Mouse (Mus musculus): ENCODE data around the gene Zmynd10. TPM values are rescaled to one million over a fixed set of nuclear protein-coding genes. Genes with fewer than 3 reads are reported as not detected.
A peak's percentile ranks its signal among the peaks of the same experiment; 100 is the strongest.

The Zmynd10 gene
- polyA plus RNA-seq, 1 experiment from 2014 or later = 0.51 TPM

DNA sequence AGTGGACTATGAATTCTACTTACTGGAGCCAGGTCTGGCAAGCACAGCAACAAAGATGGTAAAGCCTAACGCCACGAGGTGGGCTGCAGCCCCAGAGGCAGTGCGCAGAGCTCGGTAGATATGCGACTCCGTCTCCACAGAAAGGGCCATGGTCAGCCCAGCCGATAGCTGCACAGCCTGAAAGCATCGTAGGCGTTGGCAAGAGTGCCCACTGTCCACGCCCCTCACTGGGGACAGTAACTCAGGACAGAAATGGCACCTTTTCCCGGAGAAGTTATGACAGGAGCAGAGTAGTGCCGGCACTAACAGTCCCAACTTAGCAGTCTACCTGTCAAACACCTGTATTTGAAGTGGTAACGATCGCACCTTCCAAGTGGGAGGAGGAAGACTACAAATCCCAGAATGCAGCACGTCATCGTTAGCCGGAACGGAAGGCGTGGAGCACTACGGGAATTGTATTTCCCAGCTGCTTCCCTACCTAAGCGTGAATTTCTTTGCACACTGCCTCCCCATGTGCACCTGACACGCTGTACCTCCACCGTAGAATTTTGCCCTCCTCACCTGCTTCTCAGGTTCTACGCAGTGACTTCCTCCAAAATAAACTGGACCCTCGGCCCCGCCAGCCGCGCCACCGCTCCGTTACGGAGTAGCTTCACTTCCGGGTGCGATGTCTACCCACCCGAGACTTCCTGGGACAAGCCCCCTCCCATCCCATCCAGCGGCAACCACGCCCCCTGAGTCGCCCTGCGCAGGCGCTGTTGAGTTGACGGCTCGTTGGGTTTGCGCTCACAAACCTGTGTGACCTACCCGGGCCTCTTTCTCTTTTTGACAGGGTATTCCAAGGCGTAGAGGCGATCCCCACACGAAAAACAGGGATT, 5.4 kb upstream of the Zmynd10 start, which contains the start of the genes Cyb561d2 and Nprl2:
TSS of gene Cyb561d2 (minus strand) at position 720 of the 878 bp plus-strand sequence.
TSS of gene Nprl2 (plus strand) at position 753 of the 878 bp plus-strand sequence.
- H3K36me3 ChIP-seq = peaks cover 50% of the 10 kb centered on the region
- peak; percentile 81 for ATAC-seq (ENCODE audit: low FRiP score, low read depth)
- peak within 1 kb of the TSS; percentile 69 for H3K9ac ChIP-seq
- under 1% methylated on average over 46 of the region's 46 CpGs for WGBS
- no peak within 1 kb of the TSS for H3K27ac ChIP-seq
- H3K4me2 ChIP-seq (replicated peaks) = peak within 1 kb of the TSS; percentile 90
- H3K4me1 ChIP-seq = peaks cover 34% of the 10 kb centered on the region
- H3K4me3 ChIP-seq = peak within 1 kb of the TSS; percentile 65
- no peaks in the 10 kb centered on the region for H3K9me3 ChIP-seq
- H3K27me3 ChIP-seq (replicated peaks) = no peaks in the 10 kb centered on the region

DNA sequence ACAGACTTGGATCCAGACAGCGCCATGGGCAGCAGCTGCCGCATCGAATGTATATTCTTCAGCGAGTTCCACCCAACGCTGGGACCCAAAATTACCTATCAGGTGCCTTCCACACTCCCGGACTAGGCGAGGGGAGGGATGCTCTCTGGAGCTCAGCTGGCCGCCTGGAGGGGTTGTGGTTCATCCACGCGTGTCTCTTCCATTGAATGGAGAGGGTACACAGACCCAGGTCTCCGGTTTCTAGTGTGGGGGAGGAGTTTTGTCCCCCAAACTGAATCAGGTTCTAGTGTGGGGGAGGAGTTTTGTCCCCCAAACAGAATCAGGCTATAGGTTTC, 4.8 kb upstream of the Zmynd10 start:
- 2% methylated on average over 11 of the region's 11 CpGs for WGBS
- H3K4me3 ChIP-seq = peak overlapping the region; percentile 65
- peaks cover 34% of the 10 kb centered on the region for H3K4me1 ChIP-seq
- no peaks in the 10 kb centered on the region for H3K27me3 ChIP-seq (replicated peaks)
- no peaks in the 10 kb centered on the region for H3K9me3 ChIP-seq
- H3K36me3 ChIP-seq = peaks cover 50% of the 10 kb centered on the region
- peak; percentile 13 for ATAC-seq (ENCODE audit: low FRiP score, low read depth)
- no peak overlapping the region for H3K27ac ChIP-seq
- peak overlapping the region; percentile 90 for H3K4me2 ChIP-seq (replicated peaks)
- H3K9ac ChIP-seq = peak overlapping the region; percentile 69

DNA sequence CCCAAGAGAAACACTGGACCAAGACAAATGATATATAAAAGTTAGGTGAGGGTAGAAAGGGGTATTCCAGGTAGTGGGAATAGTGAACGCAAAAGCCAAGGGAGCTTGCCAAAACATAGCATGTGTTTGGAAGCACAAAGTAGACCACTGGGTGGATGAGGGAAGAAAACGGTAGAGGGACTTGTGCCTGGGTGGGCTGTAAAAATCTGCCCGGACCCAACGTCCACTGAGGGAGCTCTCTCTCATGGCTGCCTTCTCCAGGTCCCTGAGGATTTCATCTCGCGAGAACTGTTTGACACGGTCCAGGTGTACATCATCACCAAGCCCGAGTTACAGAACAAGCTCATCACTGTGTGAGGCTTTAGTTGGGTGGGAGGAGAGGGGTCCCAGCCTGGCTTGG, 4.4 kb upstream of the Zmynd10 start:
- peaks cover 34% of the 10 kb centered on the region for H3K4me1 ChIP-seq
- peak overlapping the region; percentile 65 for H3K4me3 ChIP-seq
- peak overlapping the region; percentile 69 for H3K9ac ChIP-seq
- no peak overlapping the region for H3K27ac ChIP-seq
- peaks cover 47% of the 10 kb centered on the region for H3K36me3 ChIP-seq
- H3K4me2 ChIP-seq (replicated peaks) = peak overlapping the region; percentile 90
- H3K27me3 ChIP-seq (replicated peaks) = no peaks in the 10 kb centered on the region
- no peaks in the 10 kb centered on the region for H3K9me3 ChIP-seq
- no peak for ATAC-seq (ENCODE audit: low FRiP score, low read depth)
- WGBS = 57% methylated on average over 8 of the region's 8 CpGs

DNA sequence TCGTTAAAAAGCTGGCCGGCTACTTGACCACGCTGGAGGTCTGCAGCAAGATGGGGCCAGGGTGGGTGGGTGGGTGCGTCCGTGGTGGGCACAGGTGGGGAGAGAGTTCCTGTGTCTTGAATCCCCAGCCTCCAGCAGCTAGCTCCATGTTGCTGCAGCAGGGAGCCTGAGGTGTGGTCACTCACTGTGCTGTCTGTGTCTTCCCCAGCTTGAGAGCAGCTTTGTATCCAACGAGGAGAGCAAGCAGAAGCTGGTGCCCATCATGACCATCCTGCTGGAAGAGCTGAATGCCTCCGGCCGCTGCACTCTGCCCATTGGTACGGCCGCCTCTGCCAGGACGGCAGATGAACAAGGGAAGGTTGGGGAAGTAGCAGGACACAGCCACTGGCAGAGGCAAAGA, 3.8 kb upstream of the Zmynd10 start:
- H3K4me2 ChIP-seq (replicated peaks) = peak overlapping the region; percentile 90
- 91% methylated on average over 11 of the region's 11 CpGs for WGBS
- H3K27ac ChIP-seq = no peak overlapping the region
- peaks cover 34% of the 10 kb centered on the region for H3K4me1 ChIP-seq
- no peak overlapping the region for H3K9ac ChIP-seq
- peaks cover 42% of the 10 kb centered on the region for H3K36me3 ChIP-seq
- no peaks in the 10 kb centered on the region; the same call in 1 of the 2 replicates for H3K27me3 ChIP-seq (replicated peaks)
- no peak for ATAC-seq (ENCODE audit: low FRiP score, low read depth)
- no peak overlapping the region for H3K4me3 ChIP-seq
- no peaks in the 10 kb centered on the region for H3K9me3 ChIP-seq

DNA sequence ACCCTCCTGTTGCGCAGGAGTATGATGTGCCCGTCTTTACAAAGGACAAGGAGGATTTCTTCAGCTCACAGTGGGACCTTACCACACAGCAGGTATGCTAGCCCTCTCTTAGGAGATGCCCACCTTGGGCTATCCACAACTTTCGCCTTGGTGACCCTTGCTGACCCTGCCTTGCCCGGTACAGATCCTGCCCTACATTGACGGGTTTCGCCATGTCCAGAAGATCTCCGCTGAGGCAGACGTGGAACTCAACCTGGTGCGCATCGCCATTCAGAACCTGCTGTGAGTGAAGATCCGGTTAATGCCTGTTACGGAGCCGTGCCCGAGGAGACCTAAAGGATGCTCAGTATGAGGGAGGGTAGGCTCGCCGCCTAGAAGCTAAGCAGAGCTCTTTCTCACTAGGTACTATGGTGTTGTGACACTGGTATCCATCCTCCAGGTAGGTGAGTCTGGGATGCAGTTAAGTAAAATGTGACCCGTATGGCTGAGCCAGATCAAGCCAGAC, 2.9 kb upstream of the Zmynd10 start:
- no peak for ATAC-seq (ENCODE audit: low FRiP score, low read depth)
- H3K4me1 ChIP-seq = peaks cover 34% of the 10 kb centered on the region
- 96% methylated on average over 17 of the region's 17 CpGs for WGBS

DNA sequence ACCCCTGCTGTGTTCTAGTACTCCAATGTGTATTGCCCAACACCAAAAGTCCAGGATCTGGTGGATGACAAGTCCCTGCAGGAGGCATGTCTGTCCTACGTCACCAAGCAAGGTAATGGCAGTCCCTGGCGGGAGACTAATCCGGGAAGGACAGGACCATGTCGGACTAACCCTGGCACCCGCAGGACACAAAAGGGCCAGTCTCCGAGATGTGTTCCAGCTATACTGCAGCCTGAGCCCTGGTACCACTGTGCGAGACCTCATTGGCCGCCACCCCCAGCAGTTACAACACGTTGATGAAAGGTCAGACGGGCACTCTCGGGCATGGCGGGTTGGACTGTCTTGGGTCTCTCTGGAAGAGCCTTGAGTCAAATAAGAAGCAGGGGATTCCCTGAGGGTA, 2.4 kb upstream of the Zmynd10 start:
- H3K27me3 ChIP-seq (replicated peaks) = peaks cover 14% of the 10 kb centered on the region
- WGBS = 92% methylated on average over 12 of the region's 12 CpGs
- no peak overlapping the region for H3K4me2 ChIP-seq (replicated peaks)
- H3K4me1 ChIP-seq = peaks cover 34% of the 10 kb centered on the region
- no peaks in the 10 kb centered on the region for H3K9me3 ChIP-seq
- no peak overlapping the region for H3K9ac ChIP-seq
- H3K4me3 ChIP-seq = no peak overlapping the region
- H3K36me3 ChIP-seq = peaks cover 27% of the 10 kb centered on the region
- ATAC-seq (ENCODE audit: low FRiP score, low read depth) = no peak
- H3K27ac ChIP-seq = no peak overlapping the region

More for the DNA sequence above, 2.9 kb upstream of the Zmynd10 start:
- Histone ChIP-seq H3K27me3 (replicated peaks) (peaks cover 9% of the 10 kb centered on the region), H3K27ac (no peak overlapping the region), H3K4me3 (no peak overlapping the region), H3K9ac (no peak overlapping the region), H3K9me3 (no peaks in the 10 kb centered on the region), H3K4me2 (replicated peaks) (no peak overlapping the region), H3K36me3 (peaks cover 32% of the 10 kb centered on the region)

DNA sequence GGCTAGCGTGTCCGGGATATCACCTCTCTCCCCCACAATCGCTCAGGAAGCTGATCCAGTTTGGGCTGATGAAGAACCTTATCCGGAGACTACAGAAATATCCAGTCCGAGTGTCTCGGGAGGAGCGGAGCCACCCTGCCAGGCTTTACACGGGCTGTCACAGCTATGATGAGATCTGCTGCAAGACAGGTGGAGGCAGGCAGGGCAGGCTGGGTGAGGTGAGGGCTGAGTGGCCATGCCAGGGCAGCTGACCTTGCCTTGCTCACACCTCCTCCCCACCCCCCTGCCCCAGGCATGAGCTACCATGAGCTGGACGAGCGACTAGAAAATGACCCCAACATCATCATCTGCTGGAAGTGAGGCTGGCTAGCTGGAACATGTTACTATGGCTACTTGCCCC, 1.9 kb upstream of the Zmynd10 start:
- Histone ChIP-seq H3K9me3 (no peaks in the 10 kb centered on the region), H3K4me1 (peaks cover 34% of the 10 kb centered on the region), H3K9ac (no peak overlapping the region), H3K27me3 (replicated peaks) (peaks cover 19% of the 10 kb centered on the region), H3K4me2 (replicated peaks) (no peak overlapping the region), H3K4me3 (no peak overlapping the region), H3K27ac (no peak overlapping the region), H3K36me3 (peaks cover 23% of the 10 kb centered on the region)
- 87% methylated on average over 10 of the region's 10 CpGs for WGBS
- ATAC-seq (ENCODE audit: low FRiP score, low read depth) = no peak

DNA sequence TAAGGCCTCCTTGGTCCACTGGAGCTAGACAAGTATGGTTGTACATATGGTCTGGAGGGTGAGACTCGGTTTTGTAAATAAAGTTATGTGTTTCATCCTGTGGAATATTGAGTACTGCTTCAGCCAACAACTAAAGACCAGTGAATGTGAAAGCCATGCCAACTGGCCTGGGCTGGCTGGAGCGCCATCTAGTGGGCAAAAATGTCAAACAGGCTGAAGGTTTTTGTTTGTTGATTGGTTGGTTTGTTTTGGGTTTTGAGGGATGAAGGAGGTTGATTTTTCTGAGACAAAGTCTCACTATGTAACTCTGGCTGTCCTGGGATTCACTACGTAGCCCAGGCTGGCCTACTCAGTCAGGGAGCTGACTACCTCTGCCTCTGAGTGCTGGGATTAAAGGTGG, 1.5 kb upstream of the Zmynd10 start:
- peaks cover 34% of the 10 kb centered on the region for H3K4me1 ChIP-seq
- no peak for ATAC-seq (ENCODE audit: low FRiP score, low read depth)

DNA sequence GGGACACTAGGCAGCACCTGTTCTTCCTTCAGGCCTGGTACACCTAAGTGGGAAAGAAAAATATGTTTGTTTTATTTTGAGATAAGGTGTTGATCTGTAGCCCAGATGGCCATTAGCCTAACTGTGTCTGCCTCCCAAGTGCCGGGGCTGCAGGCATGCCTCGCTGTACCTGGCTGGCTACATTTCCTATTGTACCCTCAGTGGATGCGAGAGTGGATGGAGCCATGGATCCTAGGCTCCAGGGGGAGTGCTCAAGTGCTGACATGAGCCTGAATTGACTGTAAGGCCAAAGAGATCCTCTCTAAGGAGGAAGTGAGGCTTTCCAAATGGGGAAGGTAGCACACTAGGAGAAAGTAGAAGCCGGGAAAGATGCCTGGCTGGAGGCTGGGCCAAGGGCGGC, 859 bp downstream of the Zmynd10 start:
- Histone ChIP-seq H3K36me3 (peaks cover 21% of the 10 kb centered on the region), H3K27ac (no peak overlapping the region), H3K4me3 (no peak overlapping the region), H3K27me3 (replicated peaks) (peaks cover 46% of the 10 kb centered on the region), H3K4me2 (replicated peaks) (no peak overlapping the region), H3K9me3 (no peaks in the 10 kb centered on the region), H3K9ac (no peak overlapping the region), H3K4me1 (peaks cover 33% of the 10 kb centered on the region)
- 84% methylated on average over 5 of the region's 5 CpGs for WGBS
- ATAC-seq (ENCODE audit: low FRiP score, low read depth) = no peak

More for the DNA sequence above, 1.5 kb upstream of the Zmynd10 start:
- Histone ChIP-seq H3K4me2 (replicated peaks) (no peak overlapping the region), H3K27ac (no peak overlapping the region), H3K36me3 (peaks cover 21% of the 10 kb centered on the region), H3K27me3 (replicated peaks) (peaks cover 23% of the 10 kb centered on the region), H3K4me3 (no peak overlapping the region), H3K9ac (no peak overlapping the region), H3K9me3 (no peaks in the 10 kb centered on the region)
- WGBS = 9% methylated on average over 3 of the region's 3 CpGs

DNA sequence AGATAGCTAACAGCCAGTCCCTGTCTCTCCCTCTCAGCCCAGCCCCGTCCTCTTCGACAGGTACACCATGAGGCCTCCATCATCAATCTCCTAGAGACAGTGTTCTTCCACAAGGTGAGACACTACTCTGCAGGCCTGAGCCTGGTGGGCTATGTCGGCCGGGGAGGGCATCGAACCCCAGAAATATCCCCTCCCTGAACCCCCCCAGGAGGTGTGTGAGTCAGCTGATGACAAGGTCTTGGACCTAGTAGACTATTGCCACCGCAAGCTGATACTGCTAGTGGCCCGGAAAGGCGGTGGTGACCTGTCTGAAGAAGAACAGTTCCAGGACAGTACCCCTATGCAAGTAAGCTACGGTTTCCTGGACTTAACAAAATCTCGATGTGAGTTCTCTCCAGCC, 1.7 kb downstream of the Zmynd10 start:
- 91% methylated on average over 10 of the region's 10 CpGs for WGBS
- no peak overlapping the region for H3K27ac ChIP-seq
- H3K9me3 ChIP-seq = no peaks in the 10 kb centered on the region
- ATAC-seq (ENCODE audit: low FRiP score, low read depth) = no peak
- H3K36me3 ChIP-seq = peaks cover 15% of the 10 kb centered on the region
- H3K4me1 ChIP-seq = peaks cover 40% of the 10 kb centered on the region
- no peak overlapping the region for H3K4me3 ChIP-seq
- peaks cover 48% of the 10 kb centered on the region for H3K27me3 ChIP-seq (replicated peaks)
- no peak overlapping the region for H3K4me2 ChIP-seq (replicated peaks)
- H3K9ac ChIP-seq = no peak overlapping the region

DNA sequence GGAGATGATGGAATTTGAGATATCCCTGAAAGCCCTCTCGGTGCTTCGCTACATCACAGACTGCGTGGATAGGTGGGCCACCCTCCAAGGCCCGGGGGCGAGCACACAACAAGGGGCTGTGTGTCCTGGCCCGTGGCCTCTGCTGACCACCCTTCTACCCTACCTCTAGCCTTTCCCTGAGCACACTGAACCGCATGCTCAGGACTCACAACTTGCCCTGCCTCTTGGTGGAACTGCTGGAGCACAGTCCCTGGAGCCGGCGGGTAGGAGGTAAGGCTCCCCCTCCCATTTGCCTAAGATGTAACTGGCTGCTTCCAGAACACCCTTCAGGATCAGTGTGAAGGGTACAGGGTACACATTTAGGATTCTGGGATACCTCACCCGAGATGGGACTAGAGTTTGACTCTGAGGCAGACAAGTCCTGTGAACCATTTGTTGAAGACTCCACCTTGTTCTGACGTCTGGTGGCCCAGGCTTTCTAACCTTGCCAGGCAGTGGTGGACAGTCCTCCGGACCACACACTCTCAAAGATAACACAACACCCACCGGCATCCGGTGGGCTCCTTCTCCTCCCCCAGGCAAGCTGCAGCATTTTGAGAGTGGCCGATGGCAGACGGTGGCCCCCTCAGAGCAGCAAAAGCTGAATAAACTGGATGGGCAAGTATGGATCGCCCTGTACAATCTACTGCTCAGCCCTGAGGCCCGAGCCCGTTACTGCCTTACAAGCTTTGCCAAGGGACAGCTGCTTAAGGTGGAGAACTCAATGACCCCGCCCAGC, 2.4 kb downstream of the Zmynd10 start:
- Histone ChIP-seq H3K4me1 (peaks cover 43% of the 10 kb centered on the region), H3K27me3 (replicated peaks) (peaks cover 48% of the 10 kb centered on the region), H3K9me3 (no peaks in the 10 kb centered on the region), H3K4me3 (no peak overlapping the region), H3K27ac (no peak overlapping the region), H3K4me2 (replicated peaks) (no peak overlapping the region), H3K36me3 (peaks cover 8% of the 10 kb centered on the region), H3K9ac (no peak overlapping the region)
- ATAC-seq (ENCODE audit: low FRiP score, low read depth) = no peak
- WGBS = 91% methylated on average over 20 of the region's 20 CpGs

DNA sequence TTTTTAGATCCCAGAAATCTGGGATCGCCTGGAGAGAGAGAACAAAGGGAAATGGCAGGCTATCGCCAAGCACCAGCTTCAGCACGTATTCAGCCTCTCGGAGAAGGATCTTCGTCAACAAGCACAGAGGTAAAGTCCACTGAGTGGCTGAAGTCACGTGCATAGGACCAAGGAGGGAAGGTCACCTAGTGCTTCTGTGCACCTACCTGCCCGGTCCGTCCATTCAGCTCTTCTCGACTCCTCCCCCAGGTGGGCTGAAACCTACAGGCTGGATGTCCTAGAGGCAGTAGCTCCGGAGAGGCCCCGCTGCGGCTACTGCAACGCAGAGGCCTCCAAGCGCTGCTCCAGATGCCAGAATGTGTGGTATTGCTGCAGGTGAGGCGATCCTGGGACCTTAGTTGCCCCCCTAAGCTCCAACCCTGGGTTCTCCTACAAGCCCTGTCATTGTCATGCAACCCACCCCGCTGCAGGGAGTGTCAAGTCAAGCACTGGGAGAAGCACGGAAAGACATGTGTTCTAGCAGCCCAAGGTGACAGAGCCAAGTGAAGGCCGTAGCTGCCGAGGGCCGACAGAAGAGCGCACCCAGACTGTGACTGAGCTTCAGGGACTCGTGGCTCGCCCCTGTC, 3.5 kb downstream of the Zmynd10 start:
- Histone ChIP-seq H3K4me1 (peaks cover 48% of the 10 kb centered on the region), H3K27me3 (replicated peaks) (peaks cover 48% of the 10 kb centered on the region)

More for the DNA sequence above, 3.5 kb downstream of the Zmynd10 start:
- Histone ChIP-seq H3K27ac (no peak overlapping the region), H3K9me3 (no peaks in the 10 kb centered on the region), H3K4me2 (replicated peaks) (peak overlapping the region; percentile 73), H3K9ac (no peak overlapping the region), H3K36me3 (no peaks in the 10 kb centered on the region), H3K4me3 (no peak overlapping the region; the same call in 1 of the 2 replicates)
- 23% methylated on average over 23 of the region's 23 CpGs for WGBS
- ATAC-seq (ENCODE audit: low FRiP score, low read depth) = no peak
